Comparison of ENCODE assay signal across 15 mouse cellular contexts in the genomic region with DNA sequence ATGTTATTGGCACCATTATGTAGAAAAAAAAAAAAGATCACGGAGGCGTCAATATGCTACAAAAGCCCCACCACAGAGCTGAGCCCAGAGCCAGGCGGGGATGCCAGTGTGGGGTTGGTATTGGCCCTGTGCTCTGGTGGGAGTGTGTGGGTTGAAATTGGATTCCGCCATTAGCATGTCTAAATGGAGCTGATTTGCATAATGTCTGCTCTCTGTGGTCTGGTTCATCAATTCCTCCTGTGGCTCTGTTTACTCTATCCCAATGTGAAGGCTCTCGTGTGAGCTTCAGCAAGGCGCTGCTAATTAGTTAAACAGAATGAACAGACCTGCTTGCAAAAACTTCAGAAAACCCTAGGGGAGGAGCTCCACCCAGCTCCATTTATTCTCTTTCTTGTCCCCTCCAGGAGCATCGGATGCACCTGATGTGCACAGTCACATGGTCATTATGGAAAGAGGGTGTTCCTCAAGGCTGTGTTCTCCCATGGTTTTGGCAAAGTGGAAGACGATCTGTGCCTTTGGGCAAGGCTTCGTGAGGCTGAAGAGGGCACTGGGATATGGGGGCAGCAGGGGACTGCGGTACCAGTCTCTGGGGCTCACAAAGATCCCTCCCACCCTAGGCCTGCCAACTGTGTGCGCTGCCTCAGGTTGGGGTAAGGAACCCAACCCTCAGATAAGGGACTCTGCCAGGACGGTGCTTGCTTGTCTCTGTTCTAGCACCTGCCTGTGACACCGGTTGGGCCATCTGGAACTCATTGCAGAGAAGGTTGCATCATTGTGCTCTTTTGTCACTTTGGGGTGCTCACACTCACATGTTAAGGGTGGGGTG. TPM values are rescaled to one million over a fixed set of nuclear protein-coding genes. Genes with fewer than 3 reads are reported as not detected.
DNase-seq lines count a peak whose midpoint lies in the region; ATAC-seq lines count a peak whose summit lies in the region.
"Had no signal": no experiment of that assay in that cellular context is flagged by ENCODE, and none has a peak within 500 bp of the region (broad histone marks: within the 10 kb centered on the region; RNA-seq: fewer than 3 reads in every experiment).

No protein-coding gene starts in this region.

- WGBS in embryonic facial prominence, embryonic 14.5 days, result 67% methylated on average over 13 of the region's 13 CpGs
- 72% methylated on average over 13 of the region's 13 CpGs for WGBS in embryonic facial prominence, embryonic 10.5 days
- WGBS in embryonic facial prominence, embryonic 15.5 days, result 53% methylated on average over 13 of the region's 13 CpGs
- 69% methylated on average over 13 of the region's 13 CpGs for WGBS in midbrain, embryonic 16.5 days

- no peaks in the 10 kb centered on the region for H3K4me1 ChIP-seq in embryonic facial prominence, embryonic 14.5 days (ENCODE audit: control insufficient read depth, insufficient read depth, low read length)
- peaks cover 7% of the 10 kb centered on the region; the same call in 1 of the 2 replicates for H3K4me1 ChIP-seq in embryonic facial prominence, embryonic 10.5 days
- peaks cover 5% of the 10 kb centered on the region; the same call in 1 of the 2 replicates for H3K4me1 ChIP-seq in embryonic facial prominence, embryonic 15.5 days
- H3K4me1 ChIP-seq in midbrain, embryonic 16.5 days (ENCODE audit: control insufficient read depth, insufficient read depth, low read length), result no peaks in the 10 kb centered on the region
- H3K4me1 ChIP-seq: heart, embryonic 12.5 days; intestine, embryonic 15.5 days had no signal

- H3K27me3 ChIP-seq in embryonic facial prominence, embryonic 14.5 days (replicated peaks; ENCODE audit: control insufficient read depth, insufficient read depth, low read length), result no peaks in the 10 kb centered on the region
- H3K27me3 ChIP-seq in embryonic facial prominence, embryonic 10.5 days (replicated peaks; ENCODE audit: low read depth, poor library complexity, severe bottlenecking), result peaks cover 21% of the 10 kb centered on the region
- no peaks in the 10 kb centered on the region for H3K27me3 ChIP-seq in embryonic facial prominence, embryonic 15.5 days
- no peaks in the 10 kb centered on the region for H3K27me3 ChIP-seq in midbrain, embryonic 16.5 days (ENCODE audit: control insufficient read depth, insufficient read depth, low read depth, low read length)
- H3K27me3 ChIP-seq: intestine, embryonic 15.5 days had no signal

- H3K36me3 ChIP-seq in embryonic facial prominence, embryonic 14.5 days (ENCODE audit: control insufficient read depth, insufficient read depth, low read length), result no peaks in the 10 kb centered on the region
- no peaks in the 10 kb centered on the region for H3K36me3 ChIP-seq in embryonic facial prominence, embryonic 10.5 days (replicated peaks)
- H3K36me3 ChIP-seq in embryonic facial prominence, embryonic 15.5 days, result no peaks in the 10 kb centered on the region
- no peaks in the 10 kb centered on the region for H3K36me3 ChIP-seq in midbrain, embryonic 16.5 days (ENCODE audit: control insufficient read depth, insufficient read depth, low read length)
- H3K36me3 ChIP-seq: heart, embryonic 12.5 days; intestine, embryonic 15.5 days had no signal

- DNase-seq in embryonic facial prominence, embryonic 14.5 days (ENCODE audit: low spot score), result no peak
- DNase-seq in embryonic facial prominence, embryonic 10.5 days (ENCODE audit: low spot score), result no peak
- peak; percentile 43 for DNase-seq in layer of hippocampus, adult 11-12 months (ENCODE audit: low spot score)
- DNase-seq in retina, embryonic 14.5 days (ENCODE audit: low spot score), result no peak
- no peak for DNase-seq in cerebellum, postnatal 36 days
- no peak for DNase-seq in heart, postnatal 14 days
- DNase-seq: thymus, postnatal 4 days had no signal

- H3K9me3 ChIP-seq in embryonic facial prominence, embryonic 14.5 days (ENCODE audit: control insufficient read depth, low read length), result no peaks in the 10 kb centered on the region
- no peaks in the 10 kb centered on the region for H3K9me3 ChIP-seq in embryonic facial prominence, embryonic 10.5 days
- no peaks in the 10 kb centered on the region for H3K9me3 ChIP-seq in embryonic facial prominence, embryonic 15.5 days (replicated peaks)
- H3K9me3 ChIP-seq in midbrain, embryonic 16.5 days (replicated peaks; ENCODE audit: control insufficient read depth, low read length, poor library complexity, severe bottlenecking), result no peaks in the 10 kb centered on the region
- H3K9me3 ChIP-seq: heart, embryonic 12.5 days; intestine, embryonic 15.5 days had no signal

- intact Hi-C loops in heart, postnatal 14 days (cut with DNase I), result no loop called here

- no peak overlapping the region for H3K9ac ChIP-seq in embryonic facial prominence, embryonic 14.5 days (ENCODE audit: low read depth, low read length)
- no peak overlapping the region for H3K9ac ChIP-seq in embryonic facial prominence, embryonic 15.5 days
- H3K9ac ChIP-seq in midbrain, embryonic 16.5 days (ENCODE audit: low read depth, low read length), result no peak overlapping the region
- H3K9ac ChIP-seq: heart, embryonic 12.5 days; intestine, embryonic 15.5 days had no signal

- no peak overlapping the region for H3K4me3 ChIP-seq in embryonic facial prominence, embryonic 14.5 days (ENCODE audit: low read depth, low read length)
- H3K4me3 ChIP-seq in embryonic facial prominence, embryonic 10.5 days, result no peak overlapping the region
- no peak overlapping the region for H3K4me3 ChIP-seq in embryonic facial prominence, embryonic 15.5 days (replicated peaks)
- no peak overlapping the region for H3K4me3 ChIP-seq in midbrain, embryonic 16.5 days (ENCODE audit: low read depth, low read length)
- H3K4me3 ChIP-seq: heart, embryonic 12.5 days; intestine, embryonic 15.5 days had no signal

- H3K27ac ChIP-seq in embryonic facial prominence, embryonic 14.5 days (replicated peaks; ENCODE audit: low read depth, low read length), result no peak overlapping the region
- H3K27ac ChIP-seq in embryonic facial prominence, embryonic 10.5 days (replicated peaks), result no peak overlapping the region
- 0 out of 2 replicates have a peak overlapping the region, but pooled peaks have one; percentile 23 for H3K27ac ChIP-seq in embryonic facial prominence, embryonic 15.5 days (replicated peaks)
- H3K27ac ChIP-seq in midbrain, embryonic 16.5 days (ENCODE audit: low read length), result no peak overlapping the region
- H3K27ac ChIP-seq: intestine, embryonic 15.5 days had no signal

- no peak overlapping the region for H3K4me2 ChIP-seq in embryonic facial prominence, embryonic 14.5 days (ENCODE audit: low read depth, low read length)
- H3K4me2 ChIP-seq in embryonic facial prominence, embryonic 15.5 days (replicated peaks), result no peak overlapping the region
- H3K4me2 ChIP-seq in midbrain, embryonic 16.5 days (ENCODE audit: low read length), result no peak overlapping the region
- H3K4me2 ChIP-seq: heart, embryonic 12.5 days; intestine, embryonic 15.5 days; liver, embryonic 11.5 days had no signal

- 0 out of 2 replicates have a peak, but pooled peaks have one; percentile 45 for ATAC-seq in embryonic facial prominence, embryonic 14.5 days (ENCODE audit: low read depth)
- no peak for ATAC-seq in embryonic facial prominence, embryonic 15.5 days (ENCODE audit: insufficient number of reproducible peaks, low FRiP score, low TSS enrichment, low read depth)
- ATAC-seq in midbrain, embryonic 16.5 days, result peak; percentile 70; the same call in 1 of the 2 replicates

RNA-seq across cellular contexts. Expression of gene Krtdap, which starts 1.8 kb away (rescaled TPM):
- polyA plus RNA-seq in embryonic facial prominence, embryonic 14.5 days (2014; fragmentation: Nextera tagmentation; extraction: Ambion mirVana), result 428 and 557 TPM in 2 replicates
- not detected in 2 replicates for polyA plus RNA-seq in embryonic facial prominence, embryonic 10.5 days (2016; fragmentation: Nextera tagmentation; extraction: Ambion mirVana)
- 1,669 and 1,901 TPM in 2 replicates for polyA plus RNA-seq in embryonic facial prominence, embryonic 15.5 days (2015; fragmentation: Nextera tagmentation; extraction: Ambion mirVana)
- not detected in 2 replicates for polyA plus RNA-seq in midbrain, embryonic 16.5 days (2015; fragmentation: Nextera tagmentation; extraction: Ambion mirVana)
- total RNA-seq in heart, postnatal 14 days (2021), result not detected
- total RNA-seq: megakaryocyte, adult 5-6 weeks had no signal
- polyA plus RNA-seq: cortical plate, adult 2 months; heart, embryonic 12.5 days; liver, embryonic 11.5 days; spleen, adult 2 months had no signal

RNA-seq across cellular contexts. Expression of gene Dmkn, which starts 22.4 kb away (rescaled TPM):
- 123 and 159 TPM in 2 replicates for polyA plus RNA-seq in embryonic facial prominence, embryonic 14.5 days (2014; fragmentation: Nextera tagmentation; extraction: Ambion mirVana)
- not detected in 2 replicates for polyA plus RNA-seq in embryonic facial prominence, embryonic 10.5 days (2016; fragmentation: Nextera tagmentation; extraction: Ambion mirVana)
- 491 and 576 TPM in 2 replicates for polyA plus RNA-seq in embryonic facial prominence, embryonic 15.5 days (2015; fragmentation: Nextera tagmentation; extraction: Ambion mirVana)
- 2.8 and 3.6 TPM in 2 replicates for polyA plus RNA-seq in midbrain, embryonic 16.5 days (2015; fragmentation: Nextera tagmentation; extraction: Ambion mirVana)
- total RNA-seq in heart, postnatal 14 days (2021), result 1 to 10 TPM; 4.8 to 7.0 TPM
- polyA plus RNA-seq: liver, embryonic 11.5 days had no signal

RNA-seq across cellular contexts. Expression of gene Sbsn, which starts 34.7 kb away (rescaled TPM):
- 12.4 and 33.7 TPM in 2 replicates for polyA plus RNA-seq in embryonic facial prominence, embryonic 14.5 days (2014; fragmentation: Nextera tagmentation; extraction: Ambion mirVana)
- 0.68 and 1.0 TPM in 2 replicates for polyA plus RNA-seq in embryonic facial prominence, embryonic 10.5 days (2016; fragmentation: Nextera tagmentation; extraction: Ambion mirVana)
- 163 and 182 TPM in 2 replicates for polyA plus RNA-seq in embryonic facial prominence, embryonic 15.5 days (2015; fragmentation: Nextera tagmentation; extraction: Ambion mirVana)
- polyA plus RNA-seq in midbrain, embryonic 16.5 days (2015; fragmentation: Nextera tagmentation; extraction: Ambion mirVana), result 1.6 and 2.0 TPM in 2 replicates
- total RNA-seq in heart, postnatal 14 days (2021), result 1 to 10 TPM; 4.3 to 5.5 TPM

RNA-seq across cellular contexts. Expression of gene Ffar2, which starts 37.6 kb away (rescaled TPM):
- polyA plus RNA-seq in embryonic facial prominence, embryonic 14.5 days (2014; fragmentation: Nextera tagmentation; extraction: Ambion mirVana), result 0.14 and 0.46 TPM in 2 replicates
- not detected in 2 replicates for polyA plus RNA-seq in embryonic facial prominence, embryonic 10.5 days (2016; fragmentation: Nextera tagmentation; extraction: Ambion mirVana)
- polyA plus RNA-seq in embryonic facial prominence, embryonic 15.5 days (2015; fragmentation: Nextera tagmentation; extraction: Ambion mirVana), result 0.14 TPM in 1 of 2 replicates, not detected in the other
- polyA plus RNA-seq in midbrain, embryonic 16.5 days (2015; fragmentation: Nextera tagmentation; extraction: Ambion mirVana), result 0.13 TPM in 1 of 2 replicates, not detected in the other
- total RNA-seq in heart, postnatal 14 days (2021), result under 1 TPM; 0.34 to 0.74 TPM
- polyA plus RNA-seq: heart, embryonic 12.5 days had no signal

RNA-seq across cellular contexts. Expression of gene Gapdhs, which starts 42.5 kb away (rescaled TPM):
- 0.33 and 0.38 TPM in 2 replicates for polyA plus RNA-seq in embryonic facial prominence, embryonic 14.5 days (2014; fragmentation: Nextera tagmentation; extraction: Ambion mirVana)
- polyA plus RNA-seq in embryonic facial prominence, embryonic 10.5 days (2016; fragmentation: Nextera tagmentation; extraction: Ambion mirVana), result 0.36 and 0.59 TPM in 2 replicates
- 0.48 and 1.0 TPM in 2 replicates for polyA plus RNA-seq in embryonic facial prominence, embryonic 15.5 days (2015; fragmentation: Nextera tagmentation; extraction: Ambion mirVana)
- 1.1 and 1.7 TPM in 2 replicates for polyA plus RNA-seq in midbrain, embryonic 16.5 days (2015; fragmentation: Nextera tagmentation; extraction: Ambion mirVana)
- not detected for total RNA-seq in heart, postnatal 14 days (2021)
- total RNA-seq: megakaryocyte, adult 5-6 weeks had no signal
- polyA plus RNA-seq: cortical plate, adult 2 months; heart, embryonic 12.5 days; spleen, adult 2 months had no signal

Comparison
In these comparisons a context has a peak if more than half of its experiments do, and no peak if none do; other contexts are left out.
1. RNA of gene Krtdap, which starts 1.8 kb away (polyA plus RNA-seq): 1,669 to 1,901 TPM in embryonic facial prominence, embryonic 15.5 days and 428 to 557 TPM in embryonic facial prominence, embryonic 14.5 days; not detected in midbrain, embryonic 16.5 days and not detected in embryonic facial prominence, embryonic 10.5 days; every median in the first group is over 100 times any median in the second.
2. RNA of gene Dmkn, which starts 22.4 kb away (polyA plus RNA-seq): 491 to 576 TPM in embryonic facial prominence, embryonic 15.5 days and 123 to 159 TPM in embryonic facial prominence, embryonic 14.5 days; 2.8 to 3.6 TPM in midbrain, embryonic 16.5 days and not detected in embryonic facial prominence, embryonic 10.5 days; every median in the first group is over 10 times any median in the second.